Mouse (Mus musculus): ENCODE results near the gene Taf3. TPM values are rescaled to one million over a fixed set of nuclear protein-coding genes. Genes with fewer than 3 reads are reported as not detected.

Taf3 gene
- 15.4 and 17.7 TPM in 2 replicates for polyA plus RNA-seq (2015; fragmentation: Nextera tagmentation; extraction: Ambion mirVana)

GRCm38 (mm10) chr2:10048461-10048860, at the start of gene Taf3:
TSS of gene Taf3 (minus strand) at chr2:10048596.
- WGBS = under 1% methylated on average over 36 of the region's 36 CpGs
- no peak within 1 kb of the TSS for H3K27ac ChIP-seq (ENCODE audit: low read length)
- no peaks in the 10 kb centered on the region for H3K27me3 ChIP-seq (ENCODE audit: insufficient read depth, low read length)

GRCm38 (mm10) chr2:10094327-10095100, 46.1 kb upstream of the Taf3 start:
- Histone ChIP-seq H3K4me2 (replicated peaks; ENCODE audit: low read depth, low read length) (no peak overlapping the region), H3K4me1 (ENCODE audit: insufficient read depth, low read length) (no peaks in the 10 kb centered on the region), H3K27ac (ENCODE audit: low read length) (no peak overlapping the region), H3K9me3 (ENCODE audit: low read length) (no peaks in the 10 kb centered on the region), H3K36me3 (ENCODE audit: insufficient read depth, low read length) (peaks cover 32% of the 10 kb centered on the region), H3K4me3 (ENCODE audit: low read length) (no peak overlapping the region), H3K27me3 (ENCODE audit: insufficient read depth, low read length) (no peaks in the 10 kb centered on the region), H3K9ac (replicated peaks; ENCODE audit: low read length) (no peak overlapping the region)
- no peak for ATAC-seq (ENCODE audit: low FRiP score, low TSS enrichment)
- WGBS = 76% methylated on average over 14 of the region's 14 CpGs

More at GRCm38 (mm10) chr2:10048461-10048860, at the start of gene Taf3:
- peak within 1 kb of the TSS; percentile 92 for H3K4me3 ChIP-seq (ENCODE audit: low read length)
- ATAC-seq (ENCODE audit: low FRiP score, low TSS enrichment) = peak; percentile 94
- H3K36me3 ChIP-seq (ENCODE audit: insufficient read depth, low read length) = no peaks in the 10 kb centered on the region
- H3K9ac ChIP-seq (replicated peaks; ENCODE audit: low read length) = peak within 1 kb of the TSS; percentile 87
- peaks cover 14% of the 10 kb centered on the region for H3K4me1 ChIP-seq (ENCODE audit: insufficient read depth, low read length)
- H3K9me3 ChIP-seq (ENCODE audit: low read length) = no peaks in the 10 kb centered on the region
- peak within 1 kb of the TSS; percentile 81 for H3K4me2 ChIP-seq (replicated peaks; ENCODE audit: low read depth, low read length)

GRCm38 (mm10) chr2:10087256-10087850, 39.0 kb upstream of the Taf3 start:
- H3K9ac ChIP-seq (replicated peaks; ENCODE audit: low read length) = no peak overlapping the region
- peaks cover 45% of the 10 kb centered on the region for H3K36me3 ChIP-seq (ENCODE audit: insufficient read depth, low read length)
- H3K9me3 ChIP-seq (ENCODE audit: low read length) = no peaks in the 10 kb centered on the region
- 77% methylated on average over 8 of the region's 8 CpGs for WGBS
- no peaks in the 10 kb centered on the region for H3K27me3 ChIP-seq (ENCODE audit: insufficient read depth, low read length)
- no peak for ATAC-seq (ENCODE audit: low FRiP score, low TSS enrichment)
- H3K4me1 ChIP-seq (ENCODE audit: insufficient read depth, low read length) = no peaks in the 10 kb centered on the region
- no peak overlapping the region for H3K4me2 ChIP-seq (replicated peaks; ENCODE audit: low read depth, low read length)
- H3K27ac ChIP-seq (ENCODE audit: low read length) = no peak overlapping the region
- no peak overlapping the region for H3K4me3 ChIP-seq (ENCODE audit: low read length)

- Histone ChIP-seq H3K4me3 (ENCODE audit: low read length) (no peak overlapping the region), H3K4me2 (replicated peaks; ENCODE audit: low read depth, low read length) (no peak overlapping the region), H3K27me3 (ENCODE audit: insufficient read depth, low read length) (no peaks in the 10 kb centered on the region), H3K27ac (ENCODE audit: low read length) (no peak overlapping the region), H3K9ac (replicated peaks; ENCODE audit: low read length) (no peak overlapping the region), H3K36me3 (ENCODE audit: insufficient read depth, low read length) (peaks cover 16% of the 10 kb centered on the region; the same call in 1 of the 2 replicates), H3K4me1 (ENCODE audit: insufficient read depth, low read length) (peaks cover 23% of the 10 kb centered on the region), H3K9me3 (ENCODE audit: low read length) (no peaks in the 10 kb centered on the region)
- WGBS = 22% methylated on average over 1 of the region's 1 CpGs
- ATAC-seq (ENCODE audit: low FRiP score, low TSS enrichment) = no peak
Measured at GRCm38 (mm10) chr2:10082737-10083136, 34.3 kb upstream of the Taf3 start.

- Histone ChIP-seq H3K4me2 (replicated peaks; ENCODE audit: low read depth, low read length) (peak overlapping the region; percentile 86), H3K27ac (ENCODE audit: low read length) (no peak overlapping the region), H3K9me3 (ENCODE audit: low read length) (no peaks in the 10 kb centered on the region), H3K36me3 (ENCODE audit: insufficient read depth, low read length) (peaks cover 8% of the 10 kb centered on the region; the same call in 1 of the 2 replicates), H3K9ac (replicated peaks; ENCODE audit: low read length) (no peak overlapping the region; the same call in 1 of the 2 replicates), H3K4me1 (ENCODE audit: insufficient read depth, low read length) (peaks cover 30% of the 10 kb centered on the region), H3K4me3 (ENCODE audit: low read length) (peak overlapping the region; percentile 80), H3K27me3 (ENCODE audit: insufficient read depth, low read length) (no peaks in the 10 kb centered on the region)
- no peak for ATAC-seq (ENCODE audit: low FRiP score, low TSS enrichment)
- WGBS = 87% methylated on average over 5 of the region's 5 CpGs
Measured at GRCm38 (mm10) chr2:10081453-10082080, 33.2 kb upstream of the Taf3 start.

- Histone ChIP-seq H3K27me3 (ENCODE audit: insufficient read depth, low read length) (no peaks in the 10 kb centered on the region), H3K4me3 (ENCODE audit: low read length) (peak within 1 kb of the TSS; percentile 80), H3K27ac (ENCODE audit: low read length) (peak within 1 kb of the TSS; percentile 92), H3K9me3 (ENCODE audit: low read length) (no peaks in the 10 kb centered on the region), H3K9ac (replicated peaks; ENCODE audit: low read length) (peak within 1 kb of the TSS; percentile 97), H3K36me3 (ENCODE audit: insufficient read depth, low read length) (peaks cover 5% of the 10 kb centered on the region; the same call in 1 of the 2 replicates), H3K4me1 (ENCODE audit: insufficient read depth, low read length) (peaks cover 30% of the 10 kb centered on the region), H3K4me2 (replicated peaks; ENCODE audit: low read depth, low read length) (peak within 1 kb of the TSS; percentile 86)
- WGBS = 0% methylated on average over 61 of the region's 61 CpGs
- ATAC-seq (ENCODE audit: low FRiP score, low TSS enrichment) = peak; percentile 97
Measured at GRCm38 (mm10) chr2:10080310-10081010, 32.1 kb upstream of the Taf3 start, which contains the start of the genes Atp5c1 and Kin. TSS of gene Atp5c1 (minus strand) at chr2:10080510. TSS of gene Kin (plus strand) at chr2:10080593.

- WGBS = under 1% methylated on average over 28 of the region's 28 CpGs
- peaks cover 30% of the 10 kb centered on the region for H3K4me1 ChIP-seq (ENCODE audit: insufficient read depth, low read length)
- ATAC-seq (ENCODE audit: low FRiP score, low TSS enrichment) = no peak; the same call in 1 of the 2 replicates
- no peaks in the 10 kb centered on the region for H3K9me3 ChIP-seq (ENCODE audit: low read length)
- peaks cover 6% of the 10 kb centered on the region; the same call in 1 of the 2 replicates for H3K36me3 ChIP-seq (ENCODE audit: insufficient read depth, low read length)
- peak overlapping the region; percentile 80 for H3K4me3 ChIP-seq (ENCODE audit: low read length)
- no peaks in the 10 kb centered on the region for H3K27me3 ChIP-seq (ENCODE audit: insufficient read depth, low read length)
- peak overlapping the region; percentile 67 for H3K4me2 ChIP-seq (replicated peaks; ENCODE audit: low read depth, low read length)
- peak overlapping the region; percentile 92 for H3K27ac ChIP-seq (ENCODE audit: low read length)
- H3K9ac ChIP-seq (replicated peaks; ENCODE audit: low read length) = peak overlapping the region; percentile 97
Measured at GRCm38 (mm10) chr2:10079745-10080309, 31.4 kb upstream of the Taf3 start.

GRCm38 (mm10) chr2:10076675-10077074, 28.3 kb upstream of the Taf3 start:
- Histone ChIP-seq H3K4me1 (ENCODE audit: insufficient read depth, low read length) (peaks cover 27% of the 10 kb centered on the region), H3K9ac (replicated peaks; ENCODE audit: low read length) (no peak overlapping the region), H3K27ac (ENCODE audit: low read length) (no peak overlapping the region), H3K36me3 (ENCODE audit: insufficient read depth, low read length) (peaks cover 10% of the 10 kb centered on the region), H3K9me3 (ENCODE audit: low read length) (no peaks in the 10 kb centered on the region), H3K4me3 (ENCODE audit: low read length) (no peak overlapping the region), H3K4me2 (replicated peaks; ENCODE audit: low read depth, low read length) (no peak overlapping the region), H3K27me3 (ENCODE audit: insufficient read depth, low read length) (no peaks in the 10 kb centered on the region)
- WGBS = 71% methylated on average over 8 of the region's 8 CpGs
- no peak for ATAC-seq (ENCODE audit: low FRiP score, low TSS enrichment)

- Histone ChIP-seq H3K4me1 (ENCODE audit: insufficient read depth, low read length) (peaks cover 22% of the 10 kb centered on the region), H3K4me3 (ENCODE audit: low read length) (no peak overlapping the region), H3K9me3 (ENCODE audit: low read length) (no peaks in the 10 kb centered on the region), H3K36me3 (ENCODE audit: insufficient read depth, low read length) (peaks cover 10% of the 10 kb centered on the region), H3K27me3 (ENCODE audit: insufficient read depth, low read length) (no peaks in the 10 kb centered on the region), H3K27ac (ENCODE audit: low read length) (no peak overlapping the region), H3K9ac (replicated peaks; ENCODE audit: low read length) (no peak overlapping the region), H3K4me2 (replicated peaks; ENCODE audit: low read depth, low read length) (no peak overlapping the region)
- 82% methylated on average over 7 of the region's 7 CpGs for WGBS
- ATAC-seq (ENCODE audit: low FRiP score, low TSS enrichment) = no peak
Measured at GRCm38 (mm10) chr2:10074470-10074869, 26.1 kb upstream of the Taf3 start.

Data from kidney, embryonic 16.5 days (tissue).